Mouse (Mus musculus): ENCODE data around the gene Tmem186. TPM values are rescaled to one million over a fixed set of nuclear protein-coding genes. Genes with fewer than 3 reads are reported as not detected.
A peak's percentile ranks its signal among the peaks of the same experiment; 100 is the strongest.

Gene Tmem186
- polyA plus RNA-seq, 2 experiments: 6.5 to 7.9 TPM

GRCm38 (mm10) chr16:8668386-8668785 is 30.9 kb upstream of the Tmem186 start:
- DNase-seq (ENCODE audit: low read depth in 3 of 3, low spot score in 3 of 3): no peak
- 69% methylated on average over 2 of the region's 2 CpGs for WGBS (ENCODE audit: insufficient replicate concordance)

GRCm38 (mm10) chr16:8667814-8668213 is 30.3 kb upstream of the Tmem186 start:
- Histone ChIP-seq H3K4me3 (ENCODE audit: insufficient read depth in 1 of 2, low read depth in 2 of 2, low read length in 2 of 2) (no peak overlapping the region; a peak in 1 of 4 replicates), H3K4me2 (ENCODE audit: low read depth) (peak overlapping the region; percentile 3), H3K27ac (no peak overlapping the region), H3K9ac (replicated peaks) (0 out of 2 replicates have a peak overlapping the region, but pooled peaks have one; percentile 3), H3K27me3 (ENCODE audit: control insufficient read depth, insufficient read depth, low read length) (no peaks in the 10 kb centered on the region), H3K36me3 (replicated peaks; ENCODE audit: control insufficient read depth, insufficient read depth, low read depth) (peaks cover 20% of the 10 kb centered on the region), H3K9me3 (ENCODE audit: control insufficient read depth, low read length) (no peaks in the 10 kb centered on the region), H3K4me1 (replicated peaks; ENCODE audit: control insufficient read depth in 2 of 2, insufficient read depth in 2 of 2, low read length in 1 of 2) (peaks cover 23 to 41% of the 10 kb centered on the region in 2 experiments)
- TF ChIP-seq EP300 (IDR thresholded peaks at IDR 0.05; ENCODE audit: low read depth) (no peak), CTCF (IDR thresholded peaks at IDR 0.05; ENCODE audit: low read depth) (no peak)
- ATAC-seq (ENCODE audit: insufficient read depth): no peak
- DNase-seq (ENCODE audit: low read depth in 3 of 3, low spot score in 3 of 3): no peak
- 63% methylated on average over 4 of the region's 4 CpGs for WGBS (ENCODE audit: insufficient replicate concordance)

More at GRCm38 (mm10) chr16:8668386-8668785, 30.9 kb upstream of the Tmem186 start:
- H3K9ac ChIP-seq (replicated peaks): no peak overlapping the region
- no peak overlapping the region for H3K4me3 ChIP-seq (ENCODE audit: insufficient read depth in 1 of 2, low read depth in 2 of 2, low read length in 2 of 2)
- peaks cover 16% of the 10 kb centered on the region for H3K36me3 ChIP-seq (replicated peaks; ENCODE audit: control insufficient read depth, insufficient read depth, low read depth)
- H3K4me1 ChIP-seq (replicated peaks; ENCODE audit: control insufficient read depth in 2 of 2, insufficient read depth in 2 of 2, low read length in 1 of 2): peaks cover 27 to 46% of the 10 kb centered on the region in 2 experiments
- H3K9me3 ChIP-seq (ENCODE audit: control insufficient read depth, low read length): no peaks in the 10 kb centered on the region
- H3K27ac ChIP-seq: no peak overlapping the region; the same call in 1 of the 2 replicates
- H3K4me2 ChIP-seq (ENCODE audit: low read depth): no peak overlapping the region
- H3K27me3 ChIP-seq (ENCODE audit: control insufficient read depth, insufficient read depth, low read length): no peaks in the 10 kb centered on the region
- no peak for TF ChIP-seq EP300 (IDR thresholded peaks at IDR 0.05; ENCODE audit: low read depth)
- TF ChIP-seq CTCF (IDR thresholded peaks at IDR 0.05; ENCODE audit: low read depth): no peak
- no peak for ATAC-seq (ENCODE audit: insufficient read depth)

- Histone ChIP-seq H3K4me3 (ENCODE audit: insufficient read depth in 1 of 2, low read depth in 2 of 2, low read length in 2 of 2) (no peak overlapping the region), H3K36me3 (replicated peaks; ENCODE audit: control insufficient read depth, insufficient read depth, low read depth) (peaks cover 26% of the 10 kb centered on the region), H3K27me3 (ENCODE audit: control insufficient read depth, insufficient read depth, low read length) (no peaks in the 10 kb centered on the region), H3K4me1 (replicated peaks; ENCODE audit: control insufficient read depth in 2 of 2, insufficient read depth in 2 of 2, low read length in 1 of 2) (peaks cover 23 to 37% of the 10 kb centered on the region in 2 experiments), H3K4me2 (ENCODE audit: low read depth) (peak overlapping the region; percentile 3), H3K9ac (replicated peaks) (no peak overlapping the region), H3K9me3 (ENCODE audit: control insufficient read depth, low read length) (no peaks in the 10 kb centered on the region), H3K27ac (no peak overlapping the region; the same call in 1 of the 2 replicates)
- DNase-seq (ENCODE audit: low read depth in 3 of 3, low spot score in 3 of 3) (no peak), ATAC-seq (ENCODE audit: insufficient read depth) (no peak)
- 58% methylated on average over 7 of the region's 7 CpGs for WGBS (ENCODE audit: insufficient replicate concordance)
- TF ChIP-seq CTCF (IDR thresholded peaks at IDR 0.05; ENCODE audit: low read depth) (no peak), EP300 (IDR thresholded peaks at IDR 0.05; ENCODE audit: low read depth) (no peak)
These were observed 29.7 kb upstream of the Tmem186 start for GRCm38 (mm10) chr16:8667261-8667660.

- Histone ChIP-seq H3K36me3 (replicated peaks; ENCODE audit: control insufficient read depth, insufficient read depth, low read depth) (peaks cover 34% of the 10 kb centered on the region), H3K27me3 (ENCODE audit: control insufficient read depth, insufficient read depth, low read length) (no peaks in the 10 kb centered on the region), H3K4me1 (replicated peaks; ENCODE audit: control insufficient read depth in 2 of 2, insufficient read depth in 2 of 2, low read length in 1 of 2) (peaks cover 23 to 37% of the 10 kb centered on the region in 2 experiments), H3K27ac (no peak overlapping the region), H3K4me2 (ENCODE audit: low read depth) (peak overlapping the region; percentile 3; the same call in 1 of the 2 replicates), H3K9me3 (ENCODE audit: control insufficient read depth, low read length) (no peaks in the 10 kb centered on the region), H3K4me3 (ENCODE audit: insufficient read depth in 1 of 2, low read depth in 2 of 2, low read length in 2 of 2) (no peak overlapping the region), H3K9ac (replicated peaks) (no peak overlapping the region; the same call in 1 of the 2 replicates)
- ATAC-seq (ENCODE audit: insufficient read depth) (no peak), DNase-seq (ENCODE audit: low read depth in 3 of 3, low spot score in 3 of 3) (no peak)
- TF ChIP-seq EP300 (IDR thresholded peaks at IDR 0.05; ENCODE audit: low read depth) (no peak), CTCF (IDR thresholded peaks at IDR 0.05; ENCODE audit: low read depth) (no peak)
- 9% methylated on average over 2 of the region's 2 CpGs for WGBS (ENCODE audit: insufficient replicate concordance)
These were observed 28.9 kb upstream of the Tmem186 start for GRCm38 (mm10) chr16:8666452-8666851.

GRCm38 (mm10) chr16:8665367-8665766 is 27.9 kb upstream of the Tmem186 start:
- DNase-seq (ENCODE audit: low read depth in 3 of 3, low spot score in 3 of 3) (no peak), ATAC-seq (ENCODE audit: insufficient read depth) (no peak)
- no peak overlapping the region for H3K27ac ChIP-seq
- H3K9me3 ChIP-seq (ENCODE audit: control insufficient read depth, low read length): no peaks in the 10 kb centered on the region
- peaks cover 19 to 31% of the 10 kb centered on the region in 2 experiments for H3K4me1 ChIP-seq (replicated peaks; ENCODE audit: control insufficient read depth in 2 of 2, insufficient read depth in 2 of 2, low read length in 1 of 2)
- H3K4me3 ChIP-seq (ENCODE audit: insufficient read depth in 1 of 2, low read depth in 2 of 2, low read length in 2 of 2): no peak overlapping the region
- no peak overlapping the region for H3K4me2 ChIP-seq (ENCODE audit: low read depth)
- H3K9ac ChIP-seq (replicated peaks): no peak overlapping the region
- no peaks in the 10 kb centered on the region for H3K27me3 ChIP-seq (ENCODE audit: control insufficient read depth, insufficient read depth, low read length)
- WGBS (ENCODE audit: insufficient replicate concordance): 78% methylated on average over 5 of the region's 5 CpGs
- peaks cover 42% of the 10 kb centered on the region for H3K36me3 ChIP-seq (replicated peaks; ENCODE audit: control insufficient read depth, insufficient read depth, low read depth)
- TF ChIP-seq CTCF (IDR thresholded peaks at IDR 0.05; ENCODE audit: low read depth) (no peak), EP300 (IDR thresholded peaks at IDR 0.05; ENCODE audit: low read depth) (no peak)
